Mouse (Mus musculus) thymus, postnatal 25 days (tissue): ENCODE measurements at regions not wholly inside any gene's neighbourhood (a gene's known extent, or its start where the extent isn't known, plus 50 kb on each side); places are given as distances from the start of the nearest gene placed in this dataset.

ENCODE experiments used
- DNase-seq: peaks from one replicate; pipeline ENCODE4 v3.0.0; 2022

- DNase-seq: no peak
These were observed 108.6 kb downstream of the Diras2 start for GRCm38 (mm10) chr13:52422456-52422855.

- no peak for DNase-seq
These were observed 102.6 kb downstream of the Diras2 start for GRCm38 (mm10) chr13:52428527-52428926.

GRCm38 (mm10) chr13:52436756-52437155 lies 94.3 kb downstream of the Diras2 start:
- no peak for DNase-seq

- no peak for DNase-seq
These were observed 85.6 kb downstream of the Diras2 start for GRCm38 (mm10) chr13:52445513-52445912.

GRCm38 (mm10) chr13:52448902-52449301 lies 82.2 kb downstream of the Diras2 start:
- DNase-seq: no peak

- no peak for DNase-seq
These were observed 79.6 kb downstream of the Diras2 start for GRCm38 (mm10) chr13:52451486-52451885.

GRCm38 (mm10) chr13:52452291-52452690 lies 78.8 kb downstream of the Diras2 start:
- DNase-seq: no peak
